Mouse (Mus musculus): ENCODE measurements around the gene Myh14. TPM values are rescaled to one million over a fixed set of nuclear protein-coding genes. Genes with fewer than 3 reads are reported as not detected.
A peak's percentile ranks its signal among the peaks of the same experiment; 100 is the strongest.

The Myh14 gene
- total RNA-seq, 2 experiments from 2014 or later: 30.4 TPM

- Histone ChIP-seq H3K27ac (no peak within 1 kb of the TSS), H3K4me3 (no peak within 1 kb of the TSS)
- TF ChIP-seq CTCF (conservative IDR thresholded peaks at IDR 0.05): no peak
- DNase-seq (ENCODE audit: low spot score in 2 of 2): no peak
These were observed 98.4 kb downstream of the Myh14 start, which contains the start of gene Napsa for GRCm38 (mm10) chr7:44572213-44572701. TSS of gene Napsa (plus strand) at chr7:44572380.

- no peak for DNase-seq (ENCODE audit: low spot score in 2 of 2)
- Histone ChIP-seq H3K4me3 (no peak overlapping the region), H3K27ac (no peak overlapping the region)
- no peak for TF ChIP-seq CTCF (conservative IDR thresholded peaks at IDR 0.05)
These were observed 98.8 kb downstream of the Myh14 start for GRCm38 (mm10) chr7:44571811-44572210.

GRCm38 (mm10) chr7:44570989-44571388 lies 99.7 kb downstream of the Myh14 start:
- no peak for DNase-seq (ENCODE audit: low spot score in 2 of 2)
- no peak overlapping the region for H3K27ac ChIP-seq
- H3K4me3 ChIP-seq: no peak overlapping the region
- no peak for TF ChIP-seq CTCF (conservative IDR thresholded peaks at IDR 0.05)

DNA sequence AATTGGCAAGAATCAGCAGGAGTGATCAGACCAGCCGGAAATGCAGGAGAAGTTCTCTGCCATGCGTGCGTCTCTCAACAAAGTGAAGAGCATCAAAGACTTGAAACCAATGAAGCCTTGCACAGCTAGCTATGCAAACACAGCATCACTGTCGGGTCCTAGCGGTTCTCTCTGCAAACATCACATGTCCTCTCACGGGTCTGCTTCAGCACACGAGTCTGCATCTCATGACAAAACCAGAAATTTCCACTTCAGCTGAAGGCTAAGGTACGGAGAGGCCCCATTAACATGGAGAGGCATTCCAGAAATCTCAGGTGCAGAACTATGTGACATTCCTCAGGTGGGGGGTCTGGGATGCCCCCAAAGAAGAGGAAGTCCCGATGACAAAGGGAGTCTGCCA lies 101.8 kb downstream of the Myh14 start:
- H3K27ac ChIP-seq: no peak overlapping the region
- H3K4me3 ChIP-seq: no peak overlapping the region
- no peak for TF ChIP-seq CTCF (conservative IDR thresholded peaks at IDR 0.05)
- no peak for DNase-seq (ENCODE audit: low spot score in 2 of 2)

GRCm38 (mm10) chr7:44565414-44565813 lies 105.2 kb downstream of the Myh14 start:
- no peak overlapping the region for H3K4me3 ChIP-seq
- H3K27ac ChIP-seq: no peak overlapping the region
- TF ChIP-seq CTCF (conservative IDR thresholded peaks at IDR 0.05): no peak
- no peak for DNase-seq (ENCODE audit: low spot score in 2 of 2)

DNA sequence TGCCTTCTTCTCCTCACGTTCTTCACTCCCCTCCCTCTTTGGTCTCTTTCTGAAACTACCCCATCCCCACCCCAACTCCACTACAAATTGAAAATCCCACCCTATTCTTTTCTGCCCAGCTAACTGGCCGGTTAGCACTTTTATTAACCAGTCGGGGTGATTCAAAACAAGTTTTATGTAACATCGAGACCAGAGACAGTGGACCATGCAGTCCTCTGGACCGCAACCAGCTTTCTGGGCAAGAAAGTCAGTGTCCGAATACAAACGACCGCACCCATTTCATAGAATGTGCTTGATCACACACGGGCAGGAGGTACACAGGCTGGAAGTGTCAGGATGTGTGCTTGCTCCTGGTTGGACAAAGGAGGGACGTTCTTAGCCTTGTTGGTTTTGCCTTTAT lies 106.2 kb downstream of the Myh14 start:
- Histone ChIP-seq H3K4me3 (no peak overlapping the region), H3K27ac (no peak overlapping the region)
- DNase-seq (ENCODE audit: low spot score in 2 of 2): no peak
- TF ChIP-seq CTCF (conservative IDR thresholded peaks at IDR 0.05): no peak

DNA sequence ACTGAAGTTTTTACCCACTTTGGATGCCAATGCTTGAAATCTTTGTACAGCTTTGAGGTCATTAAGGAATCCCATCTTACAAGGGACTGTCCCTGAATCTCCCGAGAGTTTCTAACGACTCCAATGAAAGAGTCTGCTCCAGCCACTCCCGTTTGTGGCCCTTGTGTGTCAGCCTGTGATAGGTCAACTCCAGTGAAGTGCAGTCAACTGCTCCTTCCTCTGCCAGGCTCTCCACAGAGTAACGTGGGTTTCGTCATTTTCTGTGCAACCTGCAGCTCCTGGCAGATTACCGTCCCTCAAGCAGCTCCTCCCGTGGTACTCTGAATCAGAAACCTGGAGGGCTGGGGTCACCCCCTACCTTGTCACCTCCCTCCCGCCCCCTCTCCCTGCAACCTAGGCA lies 107.4 kb downstream of the Myh14 start:
- DNase-seq (ENCODE audit: low spot score in 2 of 2): no peak
- Histone ChIP-seq H3K27ac (no peak overlapping the region), H3K4me3 (no peak overlapping the region)
- no peak for TF ChIP-seq CTCF (conservative IDR thresholded peaks at IDR 0.05)

- peak; percentile 73 to 84 for DNase-seq (ENCODE audit: low spot score in 2 of 2)
- H3K4me3 ChIP-seq: no peak overlapping the region
- peak; percentile 87 for TF ChIP-seq CTCF (conservative IDR thresholded peaks at IDR 0.05)
- no peak overlapping the region for H3K27ac ChIP-seq
These were observed 109.9 kb downstream of the Myh14 start for GRCm38 (mm10) chr7:44560435-44561400.

DNA sequence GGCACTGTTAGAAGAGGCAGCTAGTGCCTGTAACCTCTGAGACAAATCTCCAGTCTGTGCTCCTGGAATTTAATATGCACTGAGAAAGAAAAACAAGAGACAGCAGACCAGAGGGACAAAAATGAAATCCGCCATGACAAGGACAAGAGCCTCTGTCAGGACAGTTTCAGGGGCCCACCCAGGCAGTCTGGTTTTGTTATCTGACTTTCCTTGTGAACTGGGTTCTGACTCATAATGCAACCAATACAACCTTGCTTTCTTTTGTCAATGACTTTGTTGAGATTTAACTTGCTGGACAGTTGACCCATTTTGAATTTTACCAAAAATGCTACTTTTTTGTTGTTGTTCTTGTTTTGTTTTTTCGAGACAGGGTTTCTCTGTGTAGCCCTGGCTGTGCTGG lies 113.0 kb downstream of the Myh14 start:
- Histone ChIP-seq H3K27ac (no peak overlapping the region), H3K4me3 (no peak overlapping the region)
- no peak for DNase-seq (ENCODE audit: low spot score in 2 of 2)
- no peak for TF ChIP-seq CTCF (conservative IDR thresholded peaks at IDR 0.05)

Other genes starting within 250 kb of the Myh14 start
- 100 to 1,000 TPM; 318 to 334 TPM for gene Lrrc4b, start 241.8 kb downstream of the Myh14 start, total RNA-seq (2021)
- 10 to 100 TPM; 12.2 to 18.1 TPM for gene Aspdh, start 205.5 kb downstream of the Myh14 start, total RNA-seq (2021)
- 10 to 100 TPM; 91.3 to 92.0 TPM for gene Josd2, start 202.9 kb downstream of the Myh14 start, total RNA-seq (2021)
- gene Emc10, start 174.3 kb downstream of the Myh14 start, total RNA-seq (2021): 100 to 1,000 TPM; 210 to 220 TPM
- 10 to 100 TPM; 19.3 to 23.4 TPM for gene Fam71e1, start 174.3 kb downstream of the Myh14 start, total RNA-seq (2021)
- not detected for gene Mybpc2, start 146.2 kb downstream of the Myh14 start, total RNA-seq (2021)
- gene Spib, start 138.8 kb downstream of the Myh14 start, total RNA-seq (2021): under 1 TPM; 0.12 to 0.13 TPM
- gene Pold1, start 122.0 kb downstream of the Myh14 start, total RNA-seq (2021): 10 to 100 TPM in 1 of 2 experiments, 1 to 10 TPM in 1; 9.0 to 10.5 TPM
- 10 to 100 TPM; 58.2 to 66.7 TPM for gene Nr1h2, start 116.9 kb downstream of the Myh14 start, total RNA-seq (2021)
- gene Napsa, start 98.5 kb downstream of the Myh14 start, total RNA-seq (2021): not detected
- 100 to 1,000 TPM; 184 to 186 TPM for gene Kcnc3, start 80.2 kb downstream of the Myh14 start, total RNA-seq (2021)
- not detected for gene Izumo2, start 37.9 kb upstream of the Myh14 start, total RNA-seq (2021)
- gene Vrk3, start 77.6 kb upstream of the Myh14 start, total RNA-seq (2021): 10 to 100 TPM; 31.7 to 35.4 TPM
- under 1 TPM; 0.25 to 0.44 TPM for gene Zfp473, start 80.2 kb upstream of the Myh14 start, total RNA-seq (2021)
- gene Nup62, start 145.2 kb upstream of the Myh14 start, total RNA-seq (2021): 10 to 100 TPM; 29.7 to 33.2 TPM
- gene Il4i1, start 145.5 kb upstream of the Myh14 start, total RNA-seq (2021): 1 to 10 TPM; 2.6 to 3.3 TPM
- 10 to 100 TPM; 27.0 to 30.0 TPM for gene Atf5, start 145.8 kb upstream of the Myh14 start, total RNA-seq (2021)
- 10 to 100 TPM; 76.7 to 84.3 TPM for gene Akt1s1, start 178.1 kb upstream of the Myh14 start, total RNA-seq (2021)
- gene Tbc1d17, start 178.2 kb upstream of the Myh14 start, total RNA-seq (2021): 10 to 100 TPM; 69.0 to 81.3 TPM
- gene Pnkp, start 186.3 kb upstream of the Myh14 start, total RNA-seq (2021): 10 to 100 TPM; 33.1 to 36.3 TPM
- gene Ptov1, start 198.9 kb upstream of the Myh14 start, total RNA-seq (2021): 100 to 1,000 TPM; 321 to 335 TPM
- 100 to 1,000 TPM; 103 to 107 TPM for gene Med25, start 221.9 kb upstream of the Myh14 start, total RNA-seq (2021)
- gene Fuz, start 225.2 kb upstream of the Myh14 start, total RNA-seq (2021): 10 to 100 TPM; 21.6 to 24.8 TPM

All from layer of hippocampus, adult 2 months (tissue).